Comparison of ENCODE assay signal across 14 mouse cellular contexts in the genomic region with DNA sequence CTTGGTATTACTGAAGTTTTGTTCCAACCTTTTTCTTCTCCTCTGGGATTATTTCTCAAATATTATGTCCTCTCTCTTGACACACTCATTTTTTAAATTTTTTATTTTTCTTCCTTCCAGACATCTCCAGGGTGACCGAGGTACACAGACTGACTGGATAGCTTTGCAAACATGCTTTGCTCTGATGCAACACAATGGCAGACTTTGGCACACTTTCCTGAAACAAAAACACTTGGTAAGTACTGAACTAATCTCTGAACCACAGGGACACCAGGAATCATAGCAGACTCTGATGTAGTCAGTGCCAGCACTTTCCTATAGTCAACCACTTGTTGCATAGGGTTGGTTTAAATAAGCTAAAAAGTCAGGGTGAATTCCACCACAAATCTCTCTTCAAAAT.
DNase-seq lines count a peak whose midpoint lies in the region; ATAC-seq lines count a peak whose summit lies in the region.
"Had no signal": no experiment of that assay in that cellular context is flagged by ENCODE, and none has a peak within 500 bp of the region (broad histone marks: within the 10 kb centered on the region; RNA-seq: fewer than 3 reads in every experiment).

No protein-coding gene starts in this region.

- no peaks in the 10 kb centered on the region for H3K36me3 ChIP-seq in heart, embryonic 11.5 days (ENCODE audit: control insufficient read depth, insufficient read depth, low read length)
- H3K36me3 ChIP-seq: midbrain, embryonic 12.5 days had no signal

- H3K4me1 ChIP-seq in heart, embryonic 11.5 days (ENCODE audit: control insufficient read depth, insufficient read depth, low read length): no peaks in the 10 kb centered on the region
- H3K4me1 ChIP-seq: midbrain, embryonic 12.5 days had no signal

- H3K27ac ChIP-seq in heart, embryonic 11.5 days (ENCODE audit: low read depth, low read length): no peak overlapping the region
- H3K27ac ChIP-seq: midbrain, embryonic 12.5 days had no signal

- H3K4me3 ChIP-seq in heart, embryonic 11.5 days (ENCODE audit: low read depth, low read length): no peak overlapping the region
- H3K4me3 ChIP-seq: midbrain, embryonic 12.5 days had no signal

- peak; percentile 88 for DNase-seq in heart, adult 11 months
- peak; percentile 0 to 5 for DNase-seq in kidney, postnatal 36 days
- no peak for DNase-seq in kidney, postnatal 4 days
- peak; percentile 7 to 8 for DNase-seq in heart, postnatal 14 days
- DNase-seq in skeletal muscle tissue, adult 2 months (ENCODE audit: low read depth, low spot score): peak; percentile 53
- DNase-seq: cerebellum, adult 9-11 months; embryo, embryonic 11 days; right cerebral cortex, postnatal 4 days had no signal

- no peak overlapping the region for H3K4me2 ChIP-seq in heart, embryonic 11.5 days
- H3K4me2 ChIP-seq: midbrain, embryonic 12.5 days had no signal

- no peak for ATAC-seq in heart, embryonic 11.5 days (replicated peaks; ENCODE audit: insufficient number of reproducible peaks, low FRiP score, low TSS enrichment)
- no peak for ATAC-seq in frontal cortex, adult (ENCODE audit: low TSS enrichment)
- ATAC-seq in monocyte, adult 5-6 weeks (replicated peaks; ENCODE audit: insufficient number of reproducible peaks, low FRiP score, low TSS enrichment, poor library complexity, severe bottlenecking): no peak
- ATAC-seq: activated CD4-positive, CD25-positive, alpha-beta regulatory T cell, adult 4 months; CD4-positive, CD25-positive, alpha-beta regulatory T cell, adult 4 months had no signal

- no peaks in the 10 kb centered on the region for H3K9me3 ChIP-seq in heart, embryonic 11.5 days (replicated peaks; ENCODE audit: control insufficient read depth, low read length)
- H3K9me3 ChIP-seq: midbrain, embryonic 12.5 days had no signal

- H3K9ac ChIP-seq in heart, embryonic 11.5 days (ENCODE audit: low read depth, low read length): no peak overlapping the region
- H3K9ac ChIP-seq: midbrain, embryonic 12.5 days had no signal

- intact Hi-C loops in heart, postnatal 14 days (cut with DNase I): no loop called here

- no peaks in the 10 kb centered on the region for H3K27me3 ChIP-seq in heart, embryonic 11.5 days (ENCODE audit: control insufficient read depth, insufficient read depth, low read length)
- H3K27me3 ChIP-seq: midbrain, embryonic 12.5 days had no signal

- 71% methylated on average over 1 of the region's 1 CpGs for WGBS in heart, embryonic 11.5 days (ENCODE audit: insufficient replicate concordance)

Comparison
In these comparisons a context has a peak if more than half of its experiments do, and no peak if none do; other contexts are left out.
1. DNase-seq: peak in heart, adult 11 months (single experiment), kidney, postnatal 36 days (2 of 2), heart, postnatal 14 days (2 of 2) and skeletal muscle tissue, adult 2 months (single experiment); none in kidney, postnatal 4 days (0 of 2).